Mouse (Mus musculus) testis, postnatal 10 days (tissue): ENCODE data around the gene Muc16.
A peak's percentile ranks its signal among the peaks of the same experiment; 100 is the strongest.

Experiments
- DNase-seq: peaks from one replicate; pipeline ENCODE4 v3.0.0; 2021; ENCODE audit warnings: low spot score

The Muc16 gene

GRCm38 (mm10) chr9:18674480-18675154 lies at the start of gene Muc16:
TSS of gene Muc16 (minus strand) at chr9:18674530.
- DNase-seq, result no peak

- DNase-seq, result no peak
These were observed 48.4 kb upstream of the Muc16 start for GRCm38 (mm10) chr9:18722712-18723099.

DNA sequence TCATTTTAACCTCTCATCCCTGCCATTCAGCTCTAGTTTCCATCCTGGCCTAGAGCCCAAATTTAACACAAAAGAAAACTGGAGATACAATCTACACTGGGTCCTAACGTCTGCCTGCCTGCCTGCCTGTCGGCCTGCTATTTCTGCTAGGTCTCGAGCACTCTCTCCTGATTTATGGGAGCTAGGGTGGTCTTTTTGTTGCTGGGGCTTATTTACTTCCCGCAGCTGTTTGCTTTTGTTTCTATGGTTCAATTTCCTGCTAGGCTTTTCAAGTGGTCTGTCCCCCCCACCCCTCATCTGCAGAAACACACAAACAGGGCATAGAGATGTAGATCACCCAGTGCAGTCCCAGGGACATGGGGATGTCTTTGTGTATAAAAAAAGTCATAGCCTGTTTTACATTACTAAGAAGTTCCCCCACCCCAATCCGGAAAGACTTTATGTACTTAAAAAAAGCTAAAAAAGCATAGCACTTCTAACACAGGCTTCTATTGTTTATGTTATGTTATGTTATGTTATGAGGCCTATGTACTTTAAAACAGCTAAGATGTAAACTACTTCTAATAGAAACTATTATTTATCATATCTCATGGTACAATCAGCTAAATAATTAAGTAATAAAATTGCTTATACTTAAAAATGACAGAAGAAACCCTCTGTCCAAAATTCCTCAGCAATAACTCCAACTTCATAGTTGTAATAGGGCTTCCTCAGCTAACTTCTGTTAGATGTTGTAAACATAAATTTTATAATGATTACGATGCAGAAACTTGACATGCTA lies 47.8 kb upstream of the Muc16 start:
- DNase-seq, result no peak

DNA sequence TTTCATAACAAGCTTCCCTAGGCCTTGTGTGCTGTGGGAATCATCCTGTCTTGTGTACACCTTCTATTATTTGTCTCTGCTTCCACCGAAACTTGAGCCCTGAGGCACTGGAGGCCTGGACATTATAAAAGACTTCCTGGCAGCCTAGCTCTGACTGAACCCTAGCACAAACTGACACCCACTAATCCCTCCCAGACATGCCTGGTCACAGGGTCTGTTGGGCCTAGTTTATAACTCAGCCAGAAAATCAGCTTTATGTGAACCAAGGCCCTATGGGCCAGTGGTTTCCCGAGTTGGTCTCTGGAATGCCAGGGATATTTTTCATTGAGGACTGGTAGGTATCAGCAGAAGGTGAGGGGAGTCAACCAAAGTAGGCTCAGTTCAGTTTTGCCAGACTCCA lies 46.7 kb upstream of the Muc16 start:
- no peak for DNase-seq

GRCm38 (mm10) chr9:18705628-18706027 lies 31.3 kb upstream of the Muc16 start:
- DNase-seq, result no peak

- DNase-seq, result no peak
These were observed 76.0 kb downstream of the Muc16 start for GRCm38 (mm10) chr9:18598366-18598765.

- peak; percentile 44 for DNase-seq
These were observed 166.2 kb downstream of the Muc16 start for GRCm38 (mm10) chr9:18508098-18508497.

GRCm38 (mm10) chr9:18478168-18478567 lies 196.2 kb downstream of the Muc16 start, which contains the start of the genes Zfp558 and Mbd3l1:
TSS of gene Zfp558 (minus strand) at chr9:18478268.
TSS of gene Mbd3l1 (plus strand) at chr9:18478359.
- no peak for DNase-seq

- DNase-seq, result peak; percentile 81
These were observed 200.8 kb downstream of the Muc16 start for GRCm38 (mm10) chr9:18473324-18474128.

DNA sequence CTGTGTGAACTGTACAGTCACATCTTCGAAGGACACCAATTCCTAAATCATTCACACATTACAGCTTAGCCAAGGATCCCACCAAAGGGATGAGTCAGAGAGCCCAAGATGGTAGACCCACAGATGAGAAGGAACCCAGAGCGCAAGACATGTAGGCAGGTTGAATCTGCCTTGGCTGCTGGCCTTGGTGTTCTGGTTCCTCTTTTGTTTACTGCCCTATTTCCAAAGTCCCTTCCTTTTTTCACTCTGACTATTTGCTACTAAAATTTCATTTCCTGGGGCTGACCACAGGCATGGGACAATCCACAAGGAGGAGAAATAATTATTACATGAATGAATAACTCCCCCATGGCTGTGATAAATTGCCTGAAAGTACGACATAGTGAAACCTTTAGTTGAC lies 206.3 kb downstream of the Muc16 start:
- DNase-seq, result no peak

- no peak for DNase-seq
These were observed 207.0 kb downstream of the Muc16 start for GRCm38 (mm10) chr9:18467350-18467749.

- DNase-seq, result no peak
These were observed 217.8 kb downstream of the Muc16 start for GRCm38 (mm10) chr9:18456520-18456919.
